Mouse (Mus musculus) retina, embryonic 14.5 days (tissue): ENCODE data around the gene Anks1b.

Experiments
- DNase-seq: peaks from one replicate; pipeline ENCODE4 v3.0.0-alpha.2; 2015; ENCODE audit warnings: low spot score

Anks1b gene

GRCm38 (mm10) chr10:90814412-90814811 is 941.1 kb downstream of the Anks1b start:
- no peak for DNase-seq

GRCm38 (mm10) chr10:90818246-90818937 is 945.1 kb downstream of the Anks1b start:
- peak; percentile 9 for DNase-seq

- peak; percentile 55 for DNase-seq
These were observed 950.1 kb downstream of the Anks1b start for GRCm38 (mm10) chr10:90823438-90823837.

DNA sequence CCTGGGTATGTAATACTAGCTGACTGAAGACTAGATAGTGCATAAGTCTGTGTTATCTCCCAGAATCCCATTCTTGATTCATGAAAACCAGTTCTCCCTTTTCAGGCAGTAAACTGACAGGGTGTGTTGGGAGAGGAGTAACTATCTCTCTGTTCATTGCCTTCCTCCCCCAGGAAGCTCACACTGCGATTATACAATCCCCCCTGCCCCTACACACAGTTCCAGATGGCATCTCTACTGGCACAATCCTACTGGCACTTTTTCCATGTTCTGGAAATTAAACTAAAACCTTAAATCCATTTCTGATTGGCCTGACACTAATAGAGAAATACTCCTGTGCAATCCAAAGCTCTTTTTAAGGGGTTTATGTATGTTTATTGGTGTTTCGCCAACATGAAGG is 951.4 kb downstream of the Anks1b start:
- DNase-seq: no peak

DNA sequence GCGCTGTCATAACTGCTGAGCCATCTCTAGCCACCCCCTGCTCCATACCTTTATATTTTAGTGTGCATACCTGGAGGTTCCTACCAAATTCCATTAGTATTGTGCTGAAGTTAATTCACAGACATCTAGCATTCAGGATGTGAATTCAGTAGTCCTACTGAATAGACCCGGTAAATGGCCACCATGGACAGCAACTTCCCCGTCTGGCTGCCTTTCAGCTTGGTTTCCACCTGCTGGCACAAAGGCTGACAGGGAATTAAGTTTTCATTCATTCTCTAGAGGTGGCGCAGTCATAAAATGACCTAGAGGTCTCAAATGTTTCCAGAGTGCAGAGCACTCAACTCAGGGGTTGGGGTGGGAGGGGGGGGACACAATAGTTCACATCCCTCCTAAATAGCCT is 953.6 kb downstream of the Anks1b start:
- DNase-seq: peak; percentile 57

DNA sequence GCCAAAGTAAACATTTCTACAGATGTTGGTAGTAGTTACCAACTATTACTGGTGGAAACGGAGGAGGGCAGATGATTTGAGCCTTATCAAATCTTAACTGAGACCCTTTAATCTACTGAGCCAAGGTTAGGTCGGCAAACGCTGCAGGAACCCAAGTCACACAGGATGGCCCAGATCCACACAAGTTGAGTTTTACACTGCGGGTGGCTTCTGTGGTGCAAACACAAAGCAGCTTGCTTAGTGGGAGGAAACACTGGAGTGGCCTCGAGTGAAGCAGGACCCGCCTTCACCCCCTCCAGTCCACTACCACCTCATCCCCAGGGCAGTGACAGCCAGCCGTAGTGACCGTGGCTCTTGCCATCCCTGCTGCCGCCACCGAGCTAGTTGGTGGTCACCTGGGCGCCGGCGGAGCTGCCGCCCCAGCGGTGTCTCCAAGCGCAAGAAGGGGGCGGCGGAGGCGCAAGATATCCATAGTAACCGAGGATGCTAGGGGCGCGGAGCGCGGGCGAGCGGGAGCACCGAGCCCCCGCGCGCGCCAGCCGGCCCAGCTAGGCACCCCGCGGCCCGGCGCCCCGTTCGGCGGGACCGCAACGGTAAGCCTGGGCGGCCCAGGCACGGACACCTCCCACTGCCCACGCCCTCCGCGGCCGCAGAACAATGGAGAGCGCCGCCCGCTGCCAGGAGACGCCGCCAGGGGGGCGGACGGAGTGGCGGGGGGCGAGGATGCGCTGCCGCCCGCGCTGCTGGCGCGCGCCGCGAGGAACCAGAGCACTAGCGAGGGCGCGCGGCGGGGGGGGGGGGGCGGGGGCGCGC is 955.5 kb downstream of the Anks1b start:
- DNase-seq: peak; percentile 67

DNA sequence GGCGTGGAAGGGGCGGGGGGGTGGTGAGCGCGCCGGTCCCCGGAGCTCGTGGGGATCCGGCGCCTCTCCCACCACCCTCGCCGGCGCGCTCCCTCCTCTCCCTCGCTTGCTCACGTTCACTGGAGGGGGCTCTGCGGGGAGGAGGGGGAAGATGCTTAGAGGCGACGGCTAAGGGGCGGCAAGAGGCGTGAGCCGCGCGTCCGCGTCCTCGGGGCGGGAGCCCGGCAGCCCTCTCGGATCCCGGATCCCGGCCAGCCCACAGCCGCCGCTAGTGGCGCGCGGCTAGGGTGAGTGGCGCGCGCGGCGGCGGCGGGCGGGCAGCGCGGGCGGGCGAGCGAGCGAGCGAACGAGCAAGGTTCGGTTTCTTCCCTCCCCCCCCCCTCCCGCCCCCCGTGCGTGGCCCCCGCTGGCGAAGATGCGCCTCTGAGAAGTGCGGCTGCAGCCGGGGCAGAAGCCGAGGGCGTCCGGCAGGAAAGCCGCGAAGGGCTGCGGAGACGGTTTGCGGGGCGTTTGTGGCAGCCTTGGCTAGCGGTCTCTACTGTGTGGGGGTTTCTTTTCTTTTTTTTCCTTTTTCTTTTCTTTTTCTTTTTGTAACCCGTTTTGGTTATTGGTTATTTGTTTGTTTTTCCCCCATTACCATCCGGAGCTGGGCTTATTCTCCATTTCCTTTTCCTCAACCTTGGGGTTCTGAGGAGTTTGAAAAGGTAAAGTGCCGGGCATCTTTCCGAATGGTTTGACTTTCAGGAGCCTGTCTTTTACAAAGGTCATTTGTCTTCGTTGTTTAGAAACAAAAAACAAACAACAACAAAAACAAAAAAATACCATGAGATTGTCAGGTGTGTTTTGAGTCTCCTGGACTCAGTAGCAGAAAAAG is 956.3 kb downstream of the Anks1b start:
- peak; percentile 73 for DNase-seq

GRCm38 (mm10) chr10:90830268-90830585 is 956.9 kb downstream of the Anks1b start:
- DNase-seq: peak; percentile 29

GRCm38 (mm10) chr10:90830591-90831287 is 957.4 kb downstream of the Anks1b start:
- DNase-seq: peak; percentile 21

DNA sequence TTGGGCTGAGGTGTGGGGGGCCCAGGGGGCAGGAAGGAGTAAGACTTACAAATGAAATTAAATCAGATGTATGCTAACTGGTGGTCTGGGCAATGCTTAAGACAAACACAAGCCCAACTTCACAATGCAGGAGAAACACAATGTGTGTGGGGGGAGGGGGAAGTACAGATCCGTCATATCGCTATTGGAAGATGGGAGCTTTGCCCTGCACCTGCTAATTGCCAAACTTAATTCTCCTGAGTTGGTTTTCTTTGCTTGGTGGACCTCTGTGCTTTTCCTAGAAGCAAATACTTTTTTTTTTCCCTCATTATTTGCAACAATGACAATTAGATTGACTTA is 957.9 kb downstream of the Anks1b start:
- DNase-seq: peak; percentile 17

DNA sequence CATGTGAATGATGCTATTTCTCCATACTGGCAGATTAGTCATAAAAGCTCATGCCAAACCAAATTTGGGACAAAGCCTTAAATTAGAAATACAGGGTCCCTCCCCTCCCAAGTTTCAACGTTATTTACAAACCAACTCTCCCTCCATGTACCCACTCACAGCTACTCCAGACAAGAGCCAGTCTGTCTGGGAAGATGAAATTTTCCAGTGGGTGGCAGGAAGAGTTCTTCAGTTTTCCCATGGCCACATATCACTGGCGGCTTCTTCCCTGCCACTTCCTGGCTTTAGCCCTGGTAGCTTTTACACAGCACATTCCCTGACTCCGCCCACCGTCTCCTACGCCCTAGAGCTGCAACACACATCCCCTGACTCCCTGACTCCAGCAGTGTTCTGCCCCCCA is 961.0 kb downstream of the Anks1b start:
- DNase-seq: no peak

- DNase-seq: no peak
These were observed 961.9 kb downstream of the Anks1b start for GRCm38 (mm10) chr10:90835195-90835594.

- no peak for DNase-seq
These were observed 966.5 kb downstream of the Anks1b start for GRCm38 (mm10) chr10:90839611-90840335.

GRCm38 (mm10) chr10:90842398-90842797 is 969.1 kb downstream of the Anks1b start:
- no peak for DNase-seq

GRCm38 (mm10) chr10:90851077-90851476 is 977.8 kb downstream of the Anks1b start:
- DNase-seq: no peak

GRCm38 (mm10) chr10:90851999-90852398 is 978.7 kb downstream of the Anks1b start:
- no peak for DNase-seq

- no peak for DNase-seq
These were observed 979.1 kb downstream of the Anks1b start for GRCm38 (mm10) chr10:90852432-90852831.

DNA sequence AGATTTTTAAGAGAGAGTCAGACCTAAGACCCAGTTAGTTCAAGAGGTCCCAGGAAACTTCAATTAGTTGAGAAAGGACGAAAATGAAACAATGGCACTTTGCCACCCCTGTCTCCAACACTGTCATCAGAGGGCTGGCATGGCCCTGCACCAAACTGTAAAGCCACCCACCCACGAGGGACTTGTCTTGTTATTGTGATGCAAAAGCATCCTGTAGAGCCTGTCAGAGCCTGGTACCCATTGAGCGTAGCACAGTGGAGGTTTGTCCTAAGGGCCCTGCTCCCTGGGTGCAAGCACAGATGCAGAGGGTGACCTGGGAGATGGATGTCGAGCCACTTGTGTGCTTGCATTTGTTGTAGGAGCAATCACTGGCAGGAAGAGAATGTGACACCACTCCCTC is 983.4 kb downstream of the Anks1b start:
- no peak for DNase-seq

DNA sequence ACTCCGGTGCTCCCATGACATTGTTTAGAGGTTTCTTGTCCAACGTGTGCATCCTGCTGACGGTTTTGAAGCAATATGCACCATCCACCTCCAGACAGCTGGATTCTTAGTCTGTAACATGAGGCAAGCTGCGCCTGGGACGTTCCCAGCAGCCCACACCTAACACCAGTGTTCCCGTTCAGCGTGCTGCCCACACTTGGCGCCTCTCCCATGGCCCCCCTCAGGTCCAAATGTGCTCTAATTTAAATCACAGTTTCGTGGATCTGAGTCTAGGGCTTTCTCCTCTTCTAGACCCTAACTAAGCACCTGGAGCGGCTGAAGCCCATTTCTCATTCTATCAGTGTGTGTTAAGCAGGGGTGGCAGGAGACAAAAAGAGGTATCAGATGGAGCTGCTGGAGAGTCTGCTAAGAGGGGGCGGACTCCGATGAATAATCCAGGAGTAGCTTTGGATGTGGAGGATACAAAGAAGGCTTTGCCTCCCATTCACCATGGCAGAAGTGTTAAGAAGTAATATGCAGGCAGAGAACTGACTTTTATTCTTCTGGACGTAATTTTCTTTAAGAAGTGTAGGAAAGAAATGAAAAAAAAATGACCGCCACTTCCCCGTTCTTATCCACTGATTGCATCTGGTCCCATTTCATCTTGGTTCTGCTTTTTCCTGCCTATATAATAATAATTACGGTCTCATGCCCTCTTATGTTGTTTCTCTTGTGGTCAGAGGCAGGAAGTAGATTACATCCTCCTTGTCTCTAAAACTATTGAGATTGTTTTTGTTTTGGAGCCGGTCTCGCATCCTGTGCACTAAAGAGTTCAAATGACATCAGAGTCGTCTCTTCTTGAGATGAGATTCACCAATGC is 986.6 kb downstream of the Anks1b start:
- no peak for DNase-seq

- DNase-seq: peak; percentile 56
These were observed 990.7 kb downstream of the Anks1b start for GRCm38 (mm10) chr10:90863881-90864598.
